Mouse (Mus musculus) C2C12 (cell line): ENCODE measurements around the gene Stambp. TPM values are rescaled to one million over a fixed set of nuclear protein-coding genes. Genes with fewer than 3 reads are reported as not detected.
A peak's percentile ranks its signal among the peaks of the same experiment; 100 is the strongest.

Experiments used
- H3K27me3 ChIP-seq: one replicate; pipeline ENCODE4 v1.6.1; 2011; ENCODE audit not compliant: control insufficient read depth, insufficient read depth, insufficient read length
- H3K36me3 ChIP-seq: one replicate; pipeline ENCODE4 v1.6.1; 2011; ENCODE audit not compliant: control insufficient read depth, insufficient read depth
- H3K4me3 ChIP-seq: one replicate; pipeline ENCODE4 v1.5.1; 2011; ENCODE audit warnings: mild to moderate bottlenecking, control low read depth; ENCODE audit not compliant: poor library complexity, insufficient read depth, severe bottlenecking
- H3K79me2 ChIP-seq: one replicate; pipeline ENCODE4 v1.6.1; 2011; ENCODE audit not compliant: control insufficient read depth, insufficient read depth
- H3K79me3 ChIP-seq: one replicate; pipeline ENCODE4 v1.6.1; 2011; ENCODE audit warnings: low read depth, control low read depth
- H3ac ChIP-seq: one replicate; pipeline ENCODE3; 2011; ENCODE audit warnings: low read depth; ENCODE audit not compliant: control insufficient read depth, insufficient read length
- CEBPB ChIP-seq: IDR thresholded peaks from one replicate; pipeline ENCODE4 v1.6.1; 2011; ENCODE audit warnings: low read depth, mild to moderate bottlenecking, control low read depth, moderate library complexity
- CTCF ChIP-seq: IDR thresholded peaks from one replicate; pipeline ENCODE4 v1.5.1; 2011; ENCODE audit not compliant: control insufficient read depth, insufficient read depth, insufficient read length
- FOSL1 ChIP-seq: IDR thresholded peaks from one replicate; pipeline ENCODE4 v1.8.0; 2011; ENCODE audit warnings: mild to moderate bottlenecking, low read length; ENCODE audit not compliant: poor library complexity, insufficient read depth, severe bottlenecking
- MAX ChIP-seq: IDR thresholded peaks from one replicate; pipeline ENCODE4 v1.6.1; 2011; ENCODE audit warnings: mild to moderate bottlenecking, control low read depth
- MYOD1 ChIP-seq: IDR thresholded peaks from one replicate; pipeline ENCODE4 v1.6.1; 2011; ENCODE audit warnings: low read depth; ENCODE audit not compliant: control insufficient read depth, insufficient read length
- MYOG ChIP-seq: IDR thresholded peaks from one replicate; pipeline ENCODE4 v1.6.1; 2011; ENCODE audit not compliant: control insufficient read depth, insufficient read length; ENCODE audit errors: extremely low read depth
- USF1 ChIP-seq: IDR thresholded peaks from one replicate; pipeline ENCODE4 v1.6.1; 2011; ENCODE audit warnings: low read depth, mild to moderate bottlenecking, control low read depth, moderate library complexity
- polyA plus RNA-seq: library from polyadenylated mRNA; unstranded; fragments of >200 nt; fragmentation: generic; extraction: Trizol; gene quantifications from one replicate; pipeline ENCODE4 v1.2.1, GENCODE M21; 2012; ENCODE audit warnings: missing spikeins

The Stambp gene
- polyA plus RNA-seq, 1 experiment, result 6.1 TPM

GRCm38 (mm10) chr6:83582938-83583270 is 10.4 kb upstream of the Stambp start:
- Histone ChIP-seq H3K79me2 (no peaks in the 10 kb centered on the region), H3K36me3 (no peaks in the 10 kb centered on the region), H3ac (no peak overlapping the region), H3K79me3 (no peaks in the 10 kb centered on the region), H3K4me3 (no peak overlapping the region), H3K27me3 (peaks cover 7% of the 10 kb centered on the region)
- TF ChIP-seq CTCF (peak; percentile 25), USF1 (no peak)

DNA sequence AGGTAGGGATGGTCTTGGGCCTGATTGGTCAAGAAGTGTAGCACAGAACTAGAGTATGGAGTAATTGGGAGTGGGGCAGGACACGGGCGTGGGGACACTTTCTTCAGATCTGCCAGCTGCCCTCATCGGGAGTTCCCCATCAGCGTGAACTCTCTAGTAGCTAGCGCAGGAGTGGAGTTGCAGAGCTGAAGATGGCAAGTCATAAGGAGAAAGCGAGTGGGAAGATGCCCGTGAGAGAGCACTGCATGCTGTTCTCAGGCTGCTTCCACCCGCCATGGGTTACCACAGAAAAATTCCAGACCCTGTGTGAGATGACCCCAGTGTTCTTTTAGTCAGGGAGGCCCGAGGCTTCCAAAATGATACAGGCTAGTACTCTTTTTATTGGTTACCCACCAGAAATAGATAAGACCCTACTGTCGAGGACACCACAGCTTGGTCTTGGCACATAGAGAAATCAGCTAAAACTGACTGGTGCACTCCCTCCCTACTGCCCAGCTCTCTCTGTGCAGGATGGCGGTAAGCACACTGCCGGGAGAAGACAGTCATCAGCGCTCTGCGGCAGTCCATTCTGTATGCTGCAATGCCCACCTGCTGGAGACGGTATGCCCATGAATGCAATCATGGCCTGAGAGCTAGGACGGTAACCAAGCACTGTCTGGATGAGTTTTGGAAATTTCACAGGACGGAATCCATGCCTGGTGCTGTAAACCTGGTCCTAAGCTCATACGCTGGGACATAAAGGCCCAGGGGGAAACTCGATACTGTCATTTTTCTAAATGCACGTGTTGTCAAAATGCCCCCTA is 9.8 kb upstream of the Stambp start:
- peaks cover 7% of the 10 kb centered on the region for H3K27me3 ChIP-seq
- H3K36me3 ChIP-seq, result no peaks in the 10 kb centered on the region
- H3ac ChIP-seq, result no peak overlapping the region
- no peak overlapping the region for H3K4me3 ChIP-seq
- TF ChIP-seq USF1 (no peak), CEBPB (no peak), FOSL1 (no peak), MAX (no peak), MYOG (no peak), CTCF (no peak), MYOD1 (no peak)
- H3K79me2 ChIP-seq, result no peaks in the 10 kb centered on the region
- no peaks in the 10 kb centered on the region for H3K79me3 ChIP-seq

DNA sequence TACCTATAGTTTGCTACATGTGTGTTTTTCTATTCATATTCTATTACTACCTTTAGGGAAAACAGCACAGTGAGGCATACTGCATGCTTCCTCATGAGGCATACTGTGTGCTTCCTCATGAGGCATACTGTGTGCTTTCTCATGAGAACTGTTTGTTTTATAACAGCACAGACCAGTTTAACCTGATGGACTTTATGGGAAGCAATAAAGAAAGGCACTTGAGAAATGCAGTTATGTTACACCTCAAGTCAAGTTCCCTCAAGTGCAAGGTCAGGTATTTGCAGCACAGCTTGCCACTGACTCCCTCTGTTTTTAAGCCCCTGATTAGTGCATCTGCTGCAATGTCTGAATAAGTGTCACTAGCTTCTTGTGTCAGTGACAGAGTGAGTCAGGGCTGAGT is 5.0 kb upstream of the Stambp start:
- H3K4me3 ChIP-seq, result no peak overlapping the region
- TF ChIP-seq MYOD1 (no peak), CEBPB (no peak), FOSL1 (no peak)
- no peaks in the 10 kb centered on the region for H3K79me2 ChIP-seq
- H3ac ChIP-seq, result no peak overlapping the region
- peaks cover 9% of the 10 kb centered on the region for H3K27me3 ChIP-seq
- H3K36me3 ChIP-seq, result no peaks in the 10 kb centered on the region
- H3K79me3 ChIP-seq, result no peaks in the 10 kb centered on the region

GRCm38 (mm10) chr6:83575609-83576008 is 3.1 kb upstream of the Stambp start:
- Histone ChIP-seq H3K79me3 (no peaks in the 10 kb centered on the region), H3K36me3 (no peaks in the 10 kb centered on the region), H3K79me2 (peaks cover 9% of the 10 kb centered on the region), H3K4me3 (no peak overlapping the region), H3ac (no peak overlapping the region), H3K27me3 (peaks cover 9% of the 10 kb centered on the region)
- no peak for TF ChIP-seq CTCF

DNA sequence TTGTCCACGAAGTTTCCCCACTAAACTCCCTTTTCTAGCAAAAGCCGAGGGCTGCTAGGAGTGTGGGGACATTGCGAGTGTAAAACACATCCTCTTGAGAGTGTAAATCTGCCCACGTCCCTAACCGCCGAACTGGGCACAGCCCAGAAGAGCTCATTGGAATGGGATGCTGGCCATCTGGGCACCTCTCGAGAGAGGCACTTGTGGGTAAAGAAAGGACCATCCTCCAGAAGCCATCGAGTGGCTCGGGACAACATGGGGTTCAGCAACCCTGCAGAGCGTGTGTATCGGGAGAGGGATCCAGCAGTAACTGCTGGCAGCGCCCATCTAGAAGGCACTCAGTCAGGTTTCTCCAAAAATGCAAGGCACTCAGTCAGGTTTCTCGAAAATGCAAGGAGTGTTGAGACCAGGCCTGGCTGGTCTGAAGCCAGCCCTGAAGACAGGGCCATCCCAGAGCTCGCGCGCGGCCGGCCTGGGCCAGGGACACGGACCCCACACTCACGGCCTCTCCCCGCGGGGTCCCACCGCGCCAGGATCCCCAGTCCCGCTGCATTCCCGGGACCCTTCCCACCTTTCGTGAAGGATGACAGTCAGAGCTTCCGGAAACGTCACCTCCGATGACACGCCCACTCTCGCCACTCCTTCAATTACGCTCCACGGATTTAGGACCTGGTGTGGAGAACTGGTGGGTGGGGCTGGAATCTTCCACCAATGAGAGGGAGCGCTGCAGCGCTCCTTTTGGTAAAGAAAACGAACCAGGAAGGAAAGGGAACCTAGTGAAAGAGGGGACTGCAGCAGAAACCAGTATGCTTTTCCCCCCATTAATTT is 475 bp downstream of the Stambp start:
- Histone ChIP-seq H3K36me3 (no peaks in the 10 kb centered on the region), H3K27me3 (peaks cover 9% of the 10 kb centered on the region), H3K4me3 (peak overlapping the region; percentile 69), H3ac (peak overlapping the region; percentile 85), H3K79me3 (no peaks in the 10 kb centered on the region), H3K79me2 (peaks cover 9% of the 10 kb centered on the region)
- TF ChIP-seq CTCF (no peak), CEBPB (no peak), FOSL1 (no peak), MAX (no peak), MYOG (no peak), MYOD1 (no peak)

- peaks cover 4% of the 10 kb centered on the region for H3K27me3 ChIP-seq
- H3K4me3 ChIP-seq, result no peak overlapping the region
- TF ChIP-seq USF1 (no peak), MYOG (no peak), FOSL1 (no peak), MAX (no peak), MYOD1 (no peak), CTCF (no peak), CEBPB (no peak)
- H3K36me3 ChIP-seq, result no peaks in the 10 kb centered on the region
- peaks cover 9% of the 10 kb centered on the region for H3K79me2 ChIP-seq
- no peak overlapping the region for H3ac ChIP-seq
- no peaks in the 10 kb centered on the region for H3K79me3 ChIP-seq
Observed at GRCm38 (mm10) chr6:83568901-83569862, 3.3 kb downstream of the Stambp start.
